Mouse (Mus musculus): ENCODE results near the gene Krtcap2. TPM values are rescaled to one million over a fixed set of nuclear protein-coding genes. Genes with fewer than 3 reads are reported as not detected.
A peak's percentile ranks its signal among the peaks of the same experiment; 100 is the strongest.

Gene Krtcap2
- 316 and 334 TPM in 2 replicates for polyA plus RNA-seq (2015; fragmentation: Nextera tagmentation; extraction: Ambion mirVana)

GRCm38 (mm10) chr3:89245688-89246171, at the start of gene Krtcap2:
Gene Krtcap2, plus strand, starts transcription at chr3:89245966.
- peak within 1 kb of the TSS; percentile 82 for H3K27ac ChIP-seq (ENCODE audit: low read length)
- 3% methylated on average over 20 of the region's 20 CpGs for WGBS
- no peaks in the 10 kb centered on the region for H3K27me3 ChIP-seq (replicated peaks; ENCODE audit: control insufficient read depth, insufficient read depth, low read length)
- H3K4me3 ChIP-seq (ENCODE audit: low read length): peak within 1 kb of the TSS; percentile 82
- H3K4me1 ChIP-seq (ENCODE audit: control insufficient read depth, insufficient read depth, low read length): peaks cover 32% of the 10 kb centered on the region
- no peaks in the 10 kb centered on the region for H3K36me3 ChIP-seq (ENCODE audit: control insufficient read depth, insufficient read depth, low read length)
- peak; percentile 9 for ATAC-seq
- peak within 1 kb of the TSS; percentile 91 for H3K4me2 ChIP-seq (ENCODE audit: low read depth, low read length)
- H3K9ac ChIP-seq (ENCODE audit: low read depth, low read length): peak within 1 kb of the TSS; percentile 89
- H3K9me3 ChIP-seq (ENCODE audit: control insufficient read depth, low read length): no peaks in the 10 kb centered on the region

DNA sequence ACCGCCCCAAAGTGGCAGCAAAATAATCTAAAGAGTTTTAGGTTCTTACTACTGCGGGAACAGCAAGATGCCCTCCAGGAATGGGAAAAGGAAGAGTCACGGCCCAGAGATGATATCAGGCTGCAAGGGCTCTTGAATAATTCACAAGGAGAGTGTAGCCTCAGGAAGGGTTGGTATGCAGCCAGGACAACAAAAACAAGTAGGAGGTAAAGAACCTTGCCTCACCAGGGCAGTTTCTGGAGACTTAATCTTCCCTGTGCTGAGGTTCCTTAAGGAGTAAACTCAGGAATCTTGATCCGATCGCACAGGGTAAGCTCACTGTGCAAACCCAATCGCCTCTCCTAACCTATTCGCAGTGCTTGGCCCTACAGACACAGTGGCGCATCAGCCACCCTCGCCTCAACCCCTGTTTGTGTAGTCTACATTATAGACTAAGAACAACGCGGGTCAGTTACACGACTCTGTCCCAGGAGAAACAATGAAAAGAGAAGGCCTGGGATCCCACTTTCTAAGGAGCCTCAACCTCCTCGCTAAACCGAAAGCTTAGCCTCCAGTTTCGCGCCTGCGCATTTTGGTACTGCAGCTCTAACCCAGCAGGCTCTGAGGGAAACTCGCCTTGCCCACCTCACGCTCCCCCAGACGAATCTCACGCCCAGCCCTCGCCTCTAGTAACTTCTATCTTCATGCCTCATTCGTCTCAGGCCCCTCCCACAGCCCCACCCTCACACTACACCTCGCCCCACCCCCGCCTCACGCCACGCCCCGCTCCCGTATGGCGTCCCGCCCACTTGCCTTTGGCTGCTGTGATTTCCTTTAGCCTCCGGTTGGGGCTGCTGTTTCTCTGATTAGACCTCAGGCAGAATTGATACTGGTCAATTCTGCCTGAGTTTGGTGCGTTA, 49.5 kb upstream of the Krtcap2 start:
- Histone ChIP-seq H3K36me3 (ENCODE audit: control insufficient read depth, insufficient read depth, low read length) (no peaks in the 10 kb centered on the region), H3K27me3 (replicated peaks; ENCODE audit: control insufficient read depth, insufficient read depth, low read length) (no peaks in the 10 kb centered on the region), H3K27ac (ENCODE audit: low read length) (peak overlapping the region; percentile 76), H3K9me3 (ENCODE audit: control insufficient read depth, low read length) (no peaks in the 10 kb centered on the region), H3K4me2 (ENCODE audit: low read depth, low read length) (peak overlapping the region; percentile 61), H3K4me1 (ENCODE audit: control insufficient read depth, insufficient read depth, low read length) (peaks cover 7% of the 10 kb centered on the region; the same call in 1 of the 2 replicates), H3K4me3 (ENCODE audit: low read length) (peak overlapping the region; percentile 53), H3K9ac (ENCODE audit: low read depth, low read length) (peak overlapping the region; percentile 78)
- 7% methylated on average over 33 of the region's 33 CpGs for WGBS
- peak; percentile 98 for ATAC-seq

- Histone ChIP-seq H3K4me3 (ENCODE audit: low read length) (no peak overlapping the region), H3K9me3 (ENCODE audit: control insufficient read depth, low read length) (no peaks in the 10 kb centered on the region), H3K27me3 (replicated peaks; ENCODE audit: control insufficient read depth, insufficient read depth, low read length) (no peaks in the 10 kb centered on the region), H3K4me2 (ENCODE audit: low read depth, low read length) (no peak overlapping the region), H3K36me3 (ENCODE audit: control insufficient read depth, insufficient read depth, low read length) (no peaks in the 10 kb centered on the region), H3K27ac (ENCODE audit: low read length) (no peak overlapping the region), H3K4me1 (ENCODE audit: control insufficient read depth, insufficient read depth, low read length) (peaks cover 11% of the 10 kb centered on the region; the same call in 1 of the 2 replicates), H3K9ac (ENCODE audit: low read depth, low read length) (no peak overlapping the region)
- 78% methylated on average over 3 of the region's 3 CpGs for WGBS
- ATAC-seq: no peak
Measured at GRCm38 (mm10) chr3:89199839-89200238, 45.9 kb upstream of the Krtcap2 start.

- peak within 1 kb of the TSS; percentile 65 for H3K4me3 ChIP-seq (ENCODE audit: low read length)
- H3K4me2 ChIP-seq (ENCODE audit: low read depth, low read length): peak within 1 kb of the TSS; percentile 59
- 27% methylated on average over 13 of the region's 13 CpGs for WGBS
- peak within 1 kb of the TSS; percentile 65 for H3K9ac ChIP-seq (ENCODE audit: low read depth, low read length)
- peaks cover 4% of the 10 kb centered on the region; the same call in 1 of the 2 replicates for H3K4me1 ChIP-seq (ENCODE audit: control insufficient read depth, insufficient read depth, low read length)
- no peak within 1 kb of the TSS for H3K27ac ChIP-seq (ENCODE audit: low read length)
- H3K36me3 ChIP-seq (ENCODE audit: control insufficient read depth, insufficient read depth, low read length): peaks cover under 1% of the 10 kb centered on the region; the same call in 1 of the 2 replicates
- H3K9me3 ChIP-seq (ENCODE audit: control insufficient read depth, low read length): no peaks in the 10 kb centered on the region
- ATAC-seq: peak; percentile 85
- no peaks in the 10 kb centered on the region for H3K27me3 ChIP-seq (replicated peaks; ENCODE audit: control insufficient read depth, insufficient read depth, low read length)
Measured at GRCm38 (mm10) chr3:89202253-89203141, 43.3 kb upstream of the Krtcap2 start, which contains the start of gene Gba. Gene Gba, plus strand, starts transcription at chr3:89202928.

- Histone ChIP-seq H3K9me3 (ENCODE audit: control insufficient read depth, low read length) (no peaks in the 10 kb centered on the region), H3K4me1 (ENCODE audit: control insufficient read depth, insufficient read depth, low read length) (peaks cover 4% of the 10 kb centered on the region; the same call in 1 of the 2 replicates), H3K4me2 (ENCODE audit: low read depth, low read length) (peak overlapping the region; percentile 59), H3K9ac (ENCODE audit: low read depth, low read length) (peak overlapping the region; percentile 65), H3K27me3 (replicated peaks; ENCODE audit: control insufficient read depth, insufficient read depth, low read length) (no peaks in the 10 kb centered on the region), H3K36me3 (ENCODE audit: control insufficient read depth, insufficient read depth, low read length) (peaks cover 7% of the 10 kb centered on the region), H3K4me3 (ENCODE audit: low read length) (peak overlapping the region; percentile 65), H3K27ac (ENCODE audit: low read length) (no peak overlapping the region)
- WGBS: 38% methylated on average over 5 of the region's 5 CpGs
- ATAC-seq: peak; percentile 32; the same call in 1 of the 2 replicates
Measured at GRCm38 (mm10) chr3:89203142-89203514, 42.6 kb upstream of the Krtcap2 start.

GRCm38 (mm10) chr3:89206079-89206478, 39.7 kb upstream of the Krtcap2 start:
- no peak overlapping the region for H3K4me2 ChIP-seq (ENCODE audit: low read depth, low read length)
- H3K27ac ChIP-seq (ENCODE audit: low read length): no peak overlapping the region
- peaks cover 4% of the 10 kb centered on the region; the same call in 1 of the 2 replicates for H3K4me1 ChIP-seq (ENCODE audit: control insufficient read depth, insufficient read depth, low read length)
- no peaks in the 10 kb centered on the region for H3K9me3 ChIP-seq (ENCODE audit: control insufficient read depth, low read length)
- no peak for ATAC-seq
- H3K36me3 ChIP-seq (ENCODE audit: control insufficient read depth, insufficient read depth, low read length): peaks cover 18% of the 10 kb centered on the region
- 94% methylated on average over 7 of the region's 7 CpGs for WGBS
- H3K27me3 ChIP-seq (replicated peaks; ENCODE audit: control insufficient read depth, insufficient read depth, low read length): no peaks in the 10 kb centered on the region
- no peak overlapping the region for H3K4me3 ChIP-seq (ENCODE audit: low read length)
- H3K9ac ChIP-seq (ENCODE audit: low read depth, low read length): no peak overlapping the region

DNA sequence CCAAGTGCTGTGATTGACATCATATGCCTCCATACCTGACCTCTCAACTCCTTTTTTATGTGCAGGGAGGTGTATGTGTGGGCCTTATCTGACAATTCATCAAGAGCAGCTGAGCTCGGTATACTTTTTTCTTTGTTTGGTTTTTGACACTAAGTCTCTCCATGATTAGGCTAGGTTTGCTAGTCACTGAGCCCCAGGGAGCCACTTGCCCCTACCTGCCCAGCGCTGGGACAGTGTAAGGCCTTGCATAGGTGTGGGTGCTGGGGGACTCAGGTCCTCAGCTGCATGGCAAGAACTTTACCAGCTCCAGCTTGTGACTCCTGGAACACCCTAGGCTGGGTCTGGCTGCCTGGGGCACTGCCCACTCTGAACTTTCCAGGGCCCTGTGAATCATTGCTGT, 39.1 kb upstream of the Krtcap2 start:
- Histone ChIP-seq H3K4me1 (ENCODE audit: control insufficient read depth, insufficient read depth, low read length) (peaks cover 4% of the 10 kb centered on the region; the same call in 1 of the 2 replicates), H3K4me3 (ENCODE audit: low read length) (no peak overlapping the region), H3K9ac (ENCODE audit: low read depth, low read length) (no peak overlapping the region), H3K36me3 (ENCODE audit: control insufficient read depth, insufficient read depth, low read length) (peaks cover 18% of the 10 kb centered on the region), H3K9me3 (ENCODE audit: control insufficient read depth, low read length) (no peaks in the 10 kb centered on the region), H3K27me3 (replicated peaks; ENCODE audit: control insufficient read depth, insufficient read depth, low read length) (no peaks in the 10 kb centered on the region), H3K4me2 (ENCODE audit: low read depth, low read length) (no peak overlapping the region), H3K27ac (ENCODE audit: low read length) (no peak overlapping the region)
- 75% methylated on average over 2 of the region's 2 CpGs for WGBS
- ATAC-seq: no peak

DNA sequence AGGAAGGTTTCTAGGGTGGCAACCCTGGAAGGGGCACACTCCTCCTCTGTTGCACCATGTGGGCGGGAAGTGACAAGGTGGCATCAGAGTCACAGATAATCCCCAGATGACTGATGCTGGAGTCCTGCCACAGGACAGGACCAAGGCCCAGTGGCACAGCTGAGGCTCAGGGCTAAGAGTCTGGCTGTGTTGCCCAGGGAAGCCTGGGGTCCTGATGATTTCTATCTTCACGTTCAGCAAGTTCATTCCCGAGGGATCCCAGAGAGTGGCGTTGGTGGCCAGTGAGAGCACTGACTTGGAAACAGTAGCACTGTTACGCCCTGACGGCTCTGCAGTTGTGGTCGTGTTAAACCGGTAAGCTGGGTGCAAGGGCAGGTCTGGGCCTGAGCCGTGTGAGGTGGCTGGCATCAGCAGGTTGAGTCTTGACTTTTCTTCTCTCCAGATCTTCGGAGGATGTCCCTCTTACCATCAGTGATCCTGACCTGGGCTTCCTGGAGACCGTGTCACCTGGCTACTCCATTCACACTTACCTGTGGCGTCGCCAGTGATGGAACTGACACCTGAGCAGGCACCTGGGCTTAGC, 37.6 kb upstream of the Krtcap2 start:
- H3K27ac ChIP-seq (ENCODE audit: low read length): no peak overlapping the region
- ATAC-seq: no peak
- peaks cover 18% of the 10 kb centered on the region for H3K36me3 ChIP-seq (ENCODE audit: control insufficient read depth, insufficient read depth, low read length)
- 88% methylated on average over 13 of the region's 13 CpGs for WGBS
- no peak overlapping the region for H3K4me2 ChIP-seq (ENCODE audit: low read depth, low read length)
- no peak overlapping the region for H3K9ac ChIP-seq (ENCODE audit: low read depth, low read length)
- no peaks in the 10 kb centered on the region for H3K27me3 ChIP-seq (replicated peaks; ENCODE audit: control insufficient read depth, insufficient read depth, low read length)
- peaks cover 6% of the 10 kb centered on the region for H3K4me1 ChIP-seq (ENCODE audit: control insufficient read depth, insufficient read depth, low read length)
- H3K9me3 ChIP-seq (ENCODE audit: control insufficient read depth, low read length): no peaks in the 10 kb centered on the region
- H3K4me3 ChIP-seq (ENCODE audit: low read length): no peak overlapping the region

Data from intestine, embryonic 16.5 days (tissue).